In the genomic region with DNA sequence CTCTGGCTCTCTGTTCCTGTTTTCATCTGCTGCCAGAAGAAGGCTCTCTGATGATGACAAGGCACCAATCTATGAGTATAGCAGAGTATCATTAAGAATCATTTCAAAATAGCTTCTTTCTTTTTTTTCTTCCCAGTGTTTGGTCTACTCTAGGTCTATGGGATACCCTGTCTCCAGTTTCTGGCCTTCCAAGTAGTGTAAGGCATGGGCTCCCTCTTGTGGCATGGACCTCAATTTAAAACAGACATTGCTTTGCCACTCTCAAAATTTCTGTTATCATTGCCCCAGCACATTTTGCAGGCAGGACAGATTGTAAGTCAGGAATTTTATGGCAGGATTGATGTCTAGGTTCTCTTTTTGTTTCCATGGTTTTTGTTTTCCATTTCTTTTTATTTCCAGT, we compare ENCODE assay signal across 9 mouse cellular contexts.
A peak's percentile ranks its signal among the peaks of the same experiment; 100 is the strongest.
DNase-seq lines count a peak whose midpoint lies in the region; ATAC-seq lines count a peak whose summit lies in the region.
"Had no signal": no experiment of that assay in that cellular context is flagged by ENCODE, and none has a peak within 500 bp of the region (broad histone marks: within the 10 kb centered on the region; RNA-seq: fewer than 3 reads in every experiment).

No protein-coding gene starts in this region.

- no peak overlapping the region for H3K9ac ChIP-seq in forebrain, embryonic 15.5 days (replicated peaks)
- no peak overlapping the region for H3K9ac ChIP-seq in midbrain, embryonic 13.5 days (replicated peaks)
- H3K9ac ChIP-seq in midbrain, embryonic 16.5 days (ENCODE audit: low read depth, low read length): no peak overlapping the region
- no peak overlapping the region for H3K9ac ChIP-seq in embryonic facial prominence, embryonic 14.5 days (ENCODE audit: low read depth, low read length)
- H3K9ac ChIP-seq in intestine, embryonic 15.5 days: no peak overlapping the region
- H3K9ac ChIP-seq: embryonic facial prominence, embryonic 12.5 days had no signal

- H3K27me3 ChIP-seq in forebrain, embryonic 10.5 days (ENCODE audit: poor library complexity, severe bottlenecking): no peaks in the 10 kb centered on the region
- H3K27me3 ChIP-seq in forebrain, embryonic 15.5 days: no peaks in the 10 kb centered on the region
- H3K27me3 ChIP-seq in midbrain, embryonic 13.5 days: no peaks in the 10 kb centered on the region
- H3K27me3 ChIP-seq in midbrain, embryonic 16.5 days (ENCODE audit: control insufficient read depth, insufficient read depth, low read depth, low read length): no peaks in the 10 kb centered on the region
- no peaks in the 10 kb centered on the region for H3K27me3 ChIP-seq in embryonic facial prominence, embryonic 14.5 days (replicated peaks; ENCODE audit: control insufficient read depth, insufficient read depth, low read length)
- H3K27me3 ChIP-seq in intestine, embryonic 15.5 days (replicated peaks): no peaks in the 10 kb centered on the region
- H3K27me3 ChIP-seq: embryonic facial prominence, embryonic 12.5 days had no signal

- H3K9me3 ChIP-seq in forebrain, embryonic 10.5 days: no peaks in the 10 kb centered on the region
- 0 out of 2 replicates have a peak, but pooled peaks cover 4% of the 10 kb centered on the region for H3K9me3 ChIP-seq in forebrain, embryonic 15.5 days
- H3K9me3 ChIP-seq in midbrain, embryonic 13.5 days: no peaks in the 10 kb centered on the region
- H3K9me3 ChIP-seq in midbrain, embryonic 16.5 days (replicated peaks; ENCODE audit: control insufficient read depth, low read length, poor library complexity, severe bottlenecking): no peaks in the 10 kb centered on the region
- H3K9me3 ChIP-seq in embryonic facial prominence, embryonic 14.5 days (ENCODE audit: control insufficient read depth, low read length): no peaks in the 10 kb centered on the region
- no peaks in the 10 kb centered on the region for H3K9me3 ChIP-seq in intestine, embryonic 15.5 days
- H3K9me3 ChIP-seq: embryonic facial prominence, embryonic 12.5 days had no signal

- no peak for ATAC-seq in forebrain, embryonic 15.5 days (replicated peaks)
- ATAC-seq in midbrain, embryonic 13.5 days: peak; percentile 45; the same call in 1 of the 2 replicates
- ATAC-seq in midbrain, embryonic 16.5 days: no peak
- ATAC-seq in embryonic facial prominence, embryonic 14.5 days (ENCODE audit: low read depth): no peak
- ATAC-seq in intestine, embryonic 15.5 days: no peak

- no peak overlapping the region for H3K4me3 ChIP-seq in forebrain, embryonic 10.5 days
- no peak overlapping the region for H3K4me3 ChIP-seq in forebrain, embryonic 15.5 days
- H3K4me3 ChIP-seq in midbrain, embryonic 13.5 days (replicated peaks): no peak overlapping the region
- no peak overlapping the region for H3K4me3 ChIP-seq in midbrain, embryonic 16.5 days (ENCODE audit: low read depth, low read length)
- no peak overlapping the region for H3K4me3 ChIP-seq in embryonic facial prominence, embryonic 14.5 days (ENCODE audit: low read depth, low read length)
- H3K4me3 ChIP-seq in intestine, embryonic 15.5 days (replicated peaks): no peak overlapping the region
- H3K4me3 ChIP-seq: embryonic facial prominence, embryonic 12.5 days had no signal

- DNase-seq in forebrain, embryonic 10.5 days (ENCODE audit: extremely low spot score, low spot score): peak; percentile 18
- peak; percentile 56 for DNase-seq in embryonic facial prominence, embryonic 14.5 days (ENCODE audit: low spot score)
- DNase-seq in layer of hippocampus, postnatal 25 days (ENCODE audit: extremely low spot score in 1 of 2, low spot score in 1 of 2): peak; percentile 6 to 21
- peak; percentile 6 for DNase-seq in telencephalon, adult 2 months (ENCODE audit: low read depth, low spot score)

- H3K36me3 ChIP-seq in forebrain, embryonic 10.5 days (replicated peaks): no peaks in the 10 kb centered on the region
- no peaks in the 10 kb centered on the region for H3K36me3 ChIP-seq in forebrain, embryonic 15.5 days
- no peaks in the 10 kb centered on the region for H3K36me3 ChIP-seq in midbrain, embryonic 13.5 days
- H3K36me3 ChIP-seq in midbrain, embryonic 16.5 days (ENCODE audit: control insufficient read depth, insufficient read depth, low read length): no peaks in the 10 kb centered on the region
- no peaks in the 10 kb centered on the region for H3K36me3 ChIP-seq in embryonic facial prominence, embryonic 14.5 days (ENCODE audit: control insufficient read depth, insufficient read depth, low read length)
- H3K36me3 ChIP-seq in intestine, embryonic 15.5 days: no peaks in the 10 kb centered on the region
- H3K36me3 ChIP-seq: embryonic facial prominence, embryonic 12.5 days had no signal

- H3K4me1 ChIP-seq in forebrain, embryonic 10.5 days: no peaks in the 10 kb centered on the region
- no peaks in the 10 kb centered on the region for H3K4me1 ChIP-seq in forebrain, embryonic 15.5 days
- no peaks in the 10 kb centered on the region for H3K4me1 ChIP-seq in midbrain, embryonic 13.5 days (replicated peaks)
- H3K4me1 ChIP-seq in midbrain, embryonic 16.5 days (ENCODE audit: control insufficient read depth, insufficient read depth, low read length): no peaks in the 10 kb centered on the region
- no peaks in the 10 kb centered on the region for H3K4me1 ChIP-seq in embryonic facial prominence, embryonic 14.5 days (ENCODE audit: control insufficient read depth, insufficient read depth, low read length)
- H3K4me1 ChIP-seq in intestine, embryonic 15.5 days (replicated peaks): no peaks in the 10 kb centered on the region
- H3K4me1 ChIP-seq: embryonic facial prominence, embryonic 12.5 days had no signal

- H3K27ac ChIP-seq in forebrain, embryonic 10.5 days: no peak overlapping the region
- H3K27ac ChIP-seq in forebrain, embryonic 15.5 days (replicated peaks): no peak overlapping the region
- H3K27ac ChIP-seq in midbrain, embryonic 13.5 days: no peak overlapping the region
- H3K27ac ChIP-seq in midbrain, embryonic 16.5 days (ENCODE audit: low read length): no peak overlapping the region
- no peak overlapping the region for H3K27ac ChIP-seq in embryonic facial prominence, embryonic 14.5 days (replicated peaks; ENCODE audit: low read depth, low read length)
- H3K27ac ChIP-seq in intestine, embryonic 15.5 days: no peak overlapping the region
- H3K27ac ChIP-seq: embryonic facial prominence, embryonic 12.5 days had no signal

- H3K4me2 ChIP-seq in forebrain, embryonic 15.5 days (replicated peaks): no peak overlapping the region
- no peak overlapping the region for H3K4me2 ChIP-seq in midbrain, embryonic 13.5 days (replicated peaks)
- H3K4me2 ChIP-seq in midbrain, embryonic 16.5 days (ENCODE audit: low read length): no peak overlapping the region
- no peak overlapping the region for H3K4me2 ChIP-seq in embryonic facial prominence, embryonic 14.5 days (ENCODE audit: low read depth, low read length)
- H3K4me2 ChIP-seq in intestine, embryonic 15.5 days (replicated peaks): no peak overlapping the region
- H3K4me2 ChIP-seq: embryonic facial prominence, embryonic 12.5 days had no signal

Comparison
In these comparisons a context has a peak if more than half of its experiments do, and no peak if none do; other contexts are left out.
1. DNase-seq: peak in every context shown above with its lines; median percentile 56 in embryonic facial prominence, embryonic 14.5 days; 18 in forebrain, embryonic 10.5 days; 14 in layer of hippocampus, postnatal 25 days; 6 in telencephalon, adult 2 months.